ENCODE assay signal across 20 mouse cellular contexts in genomic region chr8:83176785-83177184, GRCm38 (mm10). TPM values are rescaled to one million over a fixed set of nuclear protein-coding genes. Genes with fewer than 3 reads are reported as not detected.
DNase-seq lines count a peak whose midpoint lies in the region; ATAC-seq and TF ChIP-seq lines count a peak whose summit lies in the region.
"Had no signal": no experiment of that assay in that cellular context is flagged by ENCODE, and none has a peak within 500 bp of the region (broad histone marks: within the 10 kb centered on the region; RNA-seq: fewer than 3 reads in every experiment).

No protein-coding gene starts in this region.

- no peaks in the 10 kb centered on the region for H3K36me3 ChIP-seq in midbrain, embryonic 10.5 days
- H3K36me3 ChIP-seq in midbrain, embryonic 15.5 days (replicated peaks), result no peaks in the 10 kb centered on the region
- no peaks in the 10 kb centered on the region for H3K36me3 ChIP-seq in forebrain, embryonic 11.5 days (ENCODE audit: control insufficient read depth, insufficient read depth, low read length)
- H3K36me3 ChIP-seq in hindbrain, embryonic 13.5 days, result no peaks in the 10 kb centered on the region
- H3K36me3 ChIP-seq: heart, embryonic 12.5 days had no signal

- no peak overlapping the region for H3K4me2 ChIP-seq in midbrain, embryonic 15.5 days
- no peak overlapping the region for H3K4me2 ChIP-seq in forebrain, embryonic 11.5 days (ENCODE audit: low read depth, low read length, severe bottlenecking)
- H3K4me2 ChIP-seq in hindbrain, embryonic 13.5 days, result no peak overlapping the region

- peak overlapping the region; percentile 86 for H3K27ac ChIP-seq in midbrain, embryonic 10.5 days (replicated peaks)
- no peak overlapping the region for H3K27ac ChIP-seq in midbrain, embryonic 15.5 days
- H3K27ac ChIP-seq in forebrain, embryonic 11.5 days (ENCODE audit: low read depth, low read length), result peak overlapping the region; percentile 39; the same call in 1 of the 2 replicates
- H3K27ac ChIP-seq in hindbrain, embryonic 13.5 days, result peak overlapping the region; percentile 50; the same call in 1 of the 2 replicates
- H3K27ac ChIP-seq: gastrocnemius, adult 2 months had no signal

- no peak for ATAC-seq in midbrain, embryonic 15.5 days (replicated peaks)
- 0 out of 2 replicates have a peak, but pooled peaks have one; percentile 25 for ATAC-seq in forebrain, embryonic 11.5 days (replicated peaks; ENCODE audit: low FRiP score)
- peak; percentile 46 for ATAC-seq in hindbrain, embryonic 13.5 days (ENCODE audit: low FRiP score)
- no peak for ATAC-seq in CD4-positive, CD25-positive, alpha-beta regulatory T cell, adult 4 months
- ATAC-seq: inflammation-experienced regulatory T-cells, adult 6 months had no signal

- no peaks in the 10 kb centered on the region for H3K9me3 ChIP-seq in midbrain, embryonic 10.5 days (replicated peaks)
- no peaks in the 10 kb centered on the region for H3K9me3 ChIP-seq in midbrain, embryonic 15.5 days
- H3K9me3 ChIP-seq in forebrain, embryonic 11.5 days (ENCODE audit: control insufficient read depth, low read length), result no peaks in the 10 kb centered on the region
- no peaks in the 10 kb centered on the region for H3K9me3 ChIP-seq in hindbrain, embryonic 13.5 days
- H3K9me3 ChIP-seq: heart, embryonic 12.5 days had no signal

- H3K4me1 ChIP-seq in midbrain, embryonic 10.5 days, result peaks cover 64% of the 10 kb centered on the region
- H3K4me1 ChIP-seq in midbrain, embryonic 15.5 days, result peaks cover 42% of the 10 kb centered on the region
- H3K4me1 ChIP-seq in forebrain, embryonic 11.5 days (replicated peaks; ENCODE audit: control insufficient read depth, insufficient read depth, low read length), result peaks cover 4% of the 10 kb centered on the region; the same call in 1 of the 2 replicates
- peaks cover 44% of the 10 kb centered on the region for H3K4me1 ChIP-seq in hindbrain, embryonic 13.5 days (replicated peaks)

- H3K27me3 ChIP-seq in midbrain, embryonic 10.5 days (ENCODE audit: low read depth, poor library complexity, severe bottlenecking), result no peaks in the 10 kb centered on the region
- H3K27me3 ChIP-seq in midbrain, embryonic 15.5 days (replicated peaks), result no peaks in the 10 kb centered on the region
- no peaks in the 10 kb centered on the region for H3K27me3 ChIP-seq in forebrain, embryonic 11.5 days (ENCODE audit: control insufficient read depth, insufficient read depth, low read length)
- H3K27me3 ChIP-seq in hindbrain, embryonic 13.5 days, result no peaks in the 10 kb centered on the region
- H3K27me3 ChIP-seq: heart, embryonic 12.5 days had no signal

- H3K9ac ChIP-seq in midbrain, embryonic 15.5 days, result no peak overlapping the region
- no peak overlapping the region for H3K9ac ChIP-seq in forebrain, embryonic 11.5 days (ENCODE audit: low read length)
- H3K9ac ChIP-seq in hindbrain, embryonic 13.5 days, result no peak overlapping the region

- no peak for TF ChIP-seq POLR2A in brain, embryonic 14.5 days (IDR thresholded peaks at IDR 0.05; ENCODE audit: borderline replicate concordance, extremely low read depth, insufficient read depth, insufficient read length, poor library complexity, severe bottlenecking)

- no peak for TF ChIP-seq CTCF in brain, embryonic 14.5 days (IDR thresholded peaks at IDR 0.05; ENCODE audit: borderline replicate concordance, extremely low read depth, insufficient read depth, insufficient read length)

- DNase-seq in midbrain, embryonic 10.5 days (ENCODE audit: low spot score), result no peak
- peak; percentile 78 for DNase-seq in brain, embryonic 14.5 days (ENCODE audit: low read depth)
- DNase-seq in forebrain, embryonic 11.5 days (ENCODE audit: low spot score), result no peak
- no peak for DNase-seq in thymus, postnatal 0 days (ENCODE audit: low spot score)
- DNase-seq in adipocyte (ENCODE audit: low spot score), result no peak
- DNase-seq: adrenal gland, adult 2 months; cerebellum, postnatal 14 days; embryo, embryonic 11 days; gastrocnemius, adult 2 months; heart, postnatal 14 days; kidney, adult 8-10 months; kidney, postnatal 36 days; lung, adult 18-20 months; lung, postnatal 14 days; thymus, adult 18-20 months had no signal

- peak overlapping the region; percentile 40; the same call in 1 of the 2 replicates for H3K4me3 ChIP-seq in midbrain, embryonic 10.5 days
- no peak overlapping the region for H3K4me3 ChIP-seq in midbrain, embryonic 15.5 days
- H3K4me3 ChIP-seq in forebrain, embryonic 11.5 days (ENCODE audit: low read depth, low read length), result no peak overlapping the region
- no peak overlapping the region for H3K4me3 ChIP-seq in hindbrain, embryonic 13.5 days
- H3K4me3 ChIP-seq: gastrocnemius, adult 2 months; heart, embryonic 12.5 days had no signal

- WGBS in midbrain, embryonic 10.5 days, result 73% methylated on average over 2 of the region's 2 CpGs
- WGBS in midbrain, embryonic 15.5 days, result 19% methylated on average over 2 of the region's 2 CpGs
- WGBS in forebrain, embryonic 11.5 days, result 50% methylated on average over 2 of the region's 2 CpGs
- WGBS in hindbrain, embryonic 13.5 days, result 40% methylated on average over 2 of the region's 2 CpGs

RNA-seq across cellular contexts. Expression of gene Gm10645, which starts 10.8 kb away (rescaled TPM):
- polyA plus RNA-seq in midbrain, embryonic 10.5 days (2016; fragmentation: Nextera tagmentation; extraction: Ambion mirVana), result 3.1 and 3.4 TPM in 2 replicates
- 8.0 and 8.6 TPM in 2 replicates for polyA plus RNA-seq in midbrain, embryonic 15.5 days (2015; fragmentation: Nextera tagmentation; extraction: Ambion mirVana)
- 1.6 and 3.0 TPM in 2 replicates for polyA plus RNA-seq in brain, embryonic 14.5 days (2012; rRNA removed)
- 2.8 and 4.1 TPM in 2 replicates for polyA plus RNA-seq in forebrain, embryonic 11.5 days (2014; fragmentation: Nextera tagmentation; extraction: Ambion mirVana)
- polyA plus RNA-seq in hindbrain, embryonic 13.5 days (2015; fragmentation: Nextera tagmentation; extraction: Ambion mirVana), result 6.9 and 7.3 TPM in 2 replicates
- polyA plus RNA-seq in thymus, postnatal 0 days (2015; fragmentation: Nextera tagmentation; extraction: Ambion mirVana), result 0.56 and 0.90 TPM in 2 replicates
- polyA plus RNA-seq in CD4-positive, CD25-positive, alpha-beta regulatory T cell, adult 4 months (2017; shearing (Covaris generic)), result not detected
- polyA plus RNA-seq: inflammation-experienced regulatory T-cells, adult 6 months had no signal

RNA-seq across cellular contexts. Expression of gene Tbc1d9, which starts 11.6 kb away (rescaled TPM):
- polyA plus RNA-seq in midbrain, embryonic 10.5 days (2016; fragmentation: Nextera tagmentation; extraction: Ambion mirVana), result 4.8 and 7.0 TPM in 2 replicates
- 18.1 and 18.9 TPM in 2 replicates for polyA plus RNA-seq in midbrain, embryonic 15.5 days (2015; fragmentation: Nextera tagmentation; extraction: Ambion mirVana)
- polyA plus RNA-seq in brain, embryonic 14.5 days (2012; rRNA removed), result 48.5 and 75.7 TPM in 2 replicates
- polyA plus RNA-seq in forebrain, embryonic 11.5 days (2014; fragmentation: Nextera tagmentation; extraction: Ambion mirVana), result 7.6 and 9.3 TPM in 2 replicates
- 15.9 and 16.4 TPM in 2 replicates for polyA plus RNA-seq in hindbrain, embryonic 13.5 days (2015; fragmentation: Nextera tagmentation; extraction: Ambion mirVana)
- polyA plus RNA-seq in thymus, postnatal 0 days (2015; fragmentation: Nextera tagmentation; extraction: Ambion mirVana), result 1.2 and 1.4 TPM in 2 replicates
- under 1 TPM; 0.09 to 0.14 TPM for polyA plus RNA-seq in CD4-positive, CD25-positive, alpha-beta regulatory T cell, adult 4 months (2017; shearing (Covaris generic))

Comparison
In these comparisons a context has a peak if more than half of its experiments do, and no peak if none do; other contexts are left out.
1. ATAC-seq: peak in forebrain, embryonic 11.5 days (single experiment) and hindbrain, embryonic 13.5 days (single experiment); none in midbrain, embryonic 15.5 days (single experiment) and CD4-positive, CD25-positive, alpha-beta regulatory T cell, adult 4 months (single experiment).